Mouse (Mus musculus) midbrain, postnatal 0 days (tissue): ENCODE data around the gene Nup54. TPM values are rescaled to one million over a fixed set of nuclear protein-coding genes. Genes with fewer than 3 reads are reported as not detected.
A peak's percentile ranks its signal among the peaks of the same experiment; 100 is the strongest.

Experiments
- ATAC-seq: fragments of 200-750 bp; cut with Nextera tagmentation; 2 replicates; pipeline ENCODE4 v1.8.0; 2017; ENCODE audit warnings: moderate number of reproducible peaks, mild to moderate bottlenecking, moderate TSS enrichment, moderate library complexity; ENCODE audit not compliant: low FRiP score
- DNase-seq: peaks from one replicate; pipeline ENCODE4 v3.0.0-alpha.2; 2015; ENCODE audit warnings: low spot score
- H3K27ac ChIP-seq: fragments of 300-500 bp; sonication (generic); 2 replicates; pipeline ENCODE4 v1.5.1; 2014; ENCODE audit warnings: low read depth, mild to moderate bottlenecking, low read length, mixed read lengths
- H3K27me3 ChIP-seq: fragments of 300-500 bp; sonication (generic); 2 replicates; pipeline ENCODE4 v1.6.1; 2014; ENCODE audit warnings: low read length, control low read depth, mixed read lengths; ENCODE audit not compliant: insufficient read depth
- H3K36me3 ChIP-seq: fragments of 300-500 bp; sonication (generic); 2 replicates; pipeline ENCODE4 v1.6.1; 2014; ENCODE audit warnings: low read length, control low read depth, mixed read lengths; ENCODE audit not compliant: insufficient read depth
- H3K4me1 ChIP-seq: fragments of 300-500 bp; sonication (generic); 2 replicates; pipeline ENCODE4 v1.6.1; 2014; ENCODE audit warnings: mild to moderate bottlenecking, control low read depth, antibody characterized with exemption, low read length, mixed read lengths; ENCODE audit not compliant: insufficient read depth
- H3K4me2 ChIP-seq: fragments of 300-500 bp; sonication (generic); 2 replicates; pipeline ENCODE4 v1.6.1; 2014; ENCODE audit warnings: low read depth, mild to moderate bottlenecking, low read length, mixed read lengths; ENCODE audit not compliant: poor library complexity, severe bottlenecking
- H3K4me3 ChIP-seq: fragments of 300-500 bp; sonication (generic); 2 replicates; pipeline ENCODE4 v1.5.1; 2014; ENCODE audit warnings: low read depth, mild to moderate bottlenecking, low read length, moderate library complexity
- H3K9ac ChIP-seq: fragments of 300-500 bp; sonication (generic); replicated peaks from 2 replicates; pipeline ENCODE4 v1.6.1; 2014; ENCODE audit warnings: mild to moderate bottlenecking, low read length, moderate library complexity, mixed read lengths; ENCODE audit not compliant: poor library complexity, severe bottlenecking
- H3K9me3 ChIP-seq: fragments of 300-500 bp; sonication (generic); 2 replicates; pipeline ENCODE4 v1.6.1; 2016; ENCODE audit warnings: low read length, control low read depth
- CTCF ChIP-seq: IDR thresholded peaks from 2 replicates; pipeline ENCODE4 v1.5.1; 2016; ENCODE audit warnings: antibody characterized with exemption, mild to moderate bottlenecking
- WGBS: fragments of 180-500 bp; shearing (Covaris S2); extraction: QIAGEN DNeasy Blood & Tissue Kit; methylation state at CpG from one replicate; pipeline ENCODE4 v1.1.7; 2014; 5-methylcytosine and 5-hydroxymethylcytosine counted together
- polyA plus RNA-seq: library from polyadenylated mRNA; unstranded; fragments of >200 nt; fragmentation: Nextera tagmentation; extraction: Ambion mirVana; gene quantifications from 2 replicates; pipeline ENCODE4 v1.2.1, GENCODE M21; 2015
- total RNA-seq: library from RNA; depleted of rRNA; stranded (reverse); fragments of >200 nt; gene quantifications from 2 replicates; pipeline ENCODE4 v1.2.3, GENCODE M21; 2014; rRNA removed

Gene Nup54
- total RNA-seq (91.8 and 145 TPM in 2 replicates), polyA plus RNA-seq (52.1 and 52.6 TPM in 2 replicates)

GRCm38 (mm10) chr5:92435025-92435584 lies at the start of gene Nup54:
Gene Nup54 (minus strand): TSS chr5:92435219.
- Histone ChIP-seq H3K27me3 (no peaks in the 10 kb centered on the region), H3K9ac (peak within 1 kb of the TSS; percentile 91), H3K36me3 (no peaks in the 10 kb centered on the region), H3K9me3 (no peaks in the 10 kb centered on the region), H3K4me3 (peak within 1 kb of the TSS; percentile 97), H3K4me1 (no peaks in the 10 kb centered on the region; the same call in 1 of the 2 replicates), H3K4me2 (peak within 1 kb of the TSS; percentile 91), H3K27ac (peak within 1 kb of the TSS; percentile 76)
- DNase-seq (peak; percentile 98), ATAC-seq (peak; percentile 99)
- WGBS = under 1% methylated on average over 34 of the region's 34 CpGs
- no peak for TF ChIP-seq CTCF

- WGBS = 84% methylated on average over 5 of the region's 5 CpGs
- Histone ChIP-seq H3K4me3 (no peak overlapping the region), H3K36me3 (peaks cover 4% of the 10 kb centered on the region; the same call in 1 of the 2 replicates), H3K27me3 (no peaks in the 10 kb centered on the region), H3K4me1 (no peaks in the 10 kb centered on the region), H3K4me2 (no peak overlapping the region), H3K27ac (no peak overlapping the region), H3K9ac (no peak overlapping the region), H3K9me3 (no peaks in the 10 kb centered on the region)
- DNase-seq (no peak), ATAC-seq (peak; percentile 23; the same call in 1 of the 2 replicates)
- TF ChIP-seq CTCF = no peak
These were observed 37.8 kb upstream of the Nup54 start for GRCm38 (mm10) chr5:92472863-92473262.

GRCm38 (mm10) chr5:92471531-92471930 lies 36.5 kb upstream of the Nup54 start:
- H3K4me2 ChIP-seq = no peak overlapping the region
- H3K27me3 ChIP-seq = no peaks in the 10 kb centered on the region
- no peak for TF ChIP-seq CTCF
- H3K4me1 ChIP-seq = no peaks in the 10 kb centered on the region
- WGBS = 94% methylated on average over 4 of the region's 4 CpGs
- DNase-seq (no peak), ATAC-seq (no peak)
- H3K4me3 ChIP-seq = no peak overlapping the region
- no peaks in the 10 kb centered on the region for H3K9me3 ChIP-seq
- peaks cover 4% of the 10 kb centered on the region; the same call in 1 of the 2 replicates for H3K36me3 ChIP-seq
- H3K27ac ChIP-seq = no peak overlapping the region
- H3K9ac ChIP-seq = no peak overlapping the region

GRCm38 (mm10) chr5:92469201-92470130 lies 34.4 kb upstream of the Nup54 start:
- no peak overlapping the region for H3K4me2 ChIP-seq
- H3K9me3 ChIP-seq = no peaks in the 10 kb centered on the region
- no peaks in the 10 kb centered on the region for H3K4me1 ChIP-seq
- no peak for ATAC-seq
- H3K27me3 ChIP-seq = no peaks in the 10 kb centered on the region
- no peak overlapping the region for H3K27ac ChIP-seq
- no peak for TF ChIP-seq CTCF
- WGBS = 94% methylated on average over 18 of the region's 18 CpGs
- H3K36me3 ChIP-seq = no peaks in the 10 kb centered on the region
- no peak for DNase-seq
- H3K4me3 ChIP-seq = no peak overlapping the region
- H3K9ac ChIP-seq = no peak overlapping the region

GRCm38 (mm10) chr5:92468234-92468633 lies 33.2 kb upstream of the Nup54 start:
- Histone ChIP-seq H3K27ac (no peak overlapping the region), H3K27me3 (no peaks in the 10 kb centered on the region), H3K36me3 (no peaks in the 10 kb centered on the region), H3K4me2 (no peak overlapping the region), H3K4me1 (no peaks in the 10 kb centered on the region), H3K4me3 (no peak overlapping the region), H3K9ac (no peak overlapping the region), H3K9me3 (no peaks in the 10 kb centered on the region)
- 95% methylated on average over 6 of the region's 6 CpGs for WGBS
- TF ChIP-seq CTCF = no peak
- DNase-seq (no peak), ATAC-seq (no peak)
